Mouse (Mus musculus): ENCODE data around the gene Adgrd1. TPM values are rescaled to one million over a fixed set of nuclear protein-coding genes. Genes with fewer than 3 reads are reported as not detected.
A peak's percentile ranks its signal among the peaks of the same experiment; 100 is the strongest.

Adgrd1 gene
- polyA plus RNA-seq, 1 experiment: 2.2 TPM

DNA sequence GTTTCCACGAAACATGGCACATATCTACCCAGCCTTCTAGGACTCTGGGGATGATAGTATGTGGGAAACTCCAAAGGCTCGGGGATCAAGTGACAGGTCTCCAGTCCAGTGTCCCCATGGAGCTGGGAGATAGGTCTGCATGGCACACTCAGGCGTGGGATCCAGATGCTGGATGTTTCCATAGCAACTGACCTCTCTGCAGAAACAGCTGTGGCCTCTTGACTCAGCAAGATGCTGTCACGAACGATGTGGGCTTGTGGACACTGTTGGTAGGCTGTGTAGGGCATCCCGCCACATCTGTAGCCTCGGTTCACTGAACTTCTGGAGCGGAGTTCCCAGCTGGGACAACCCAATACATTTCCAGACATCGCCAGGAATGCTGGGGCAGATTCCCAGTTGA is 51.9 kb downstream of the Adgrd1 start:
- DNase-seq (ENCODE audit: extremely low spot score in 1 of 2, low spot score in 1 of 2): no peak

DNA sequence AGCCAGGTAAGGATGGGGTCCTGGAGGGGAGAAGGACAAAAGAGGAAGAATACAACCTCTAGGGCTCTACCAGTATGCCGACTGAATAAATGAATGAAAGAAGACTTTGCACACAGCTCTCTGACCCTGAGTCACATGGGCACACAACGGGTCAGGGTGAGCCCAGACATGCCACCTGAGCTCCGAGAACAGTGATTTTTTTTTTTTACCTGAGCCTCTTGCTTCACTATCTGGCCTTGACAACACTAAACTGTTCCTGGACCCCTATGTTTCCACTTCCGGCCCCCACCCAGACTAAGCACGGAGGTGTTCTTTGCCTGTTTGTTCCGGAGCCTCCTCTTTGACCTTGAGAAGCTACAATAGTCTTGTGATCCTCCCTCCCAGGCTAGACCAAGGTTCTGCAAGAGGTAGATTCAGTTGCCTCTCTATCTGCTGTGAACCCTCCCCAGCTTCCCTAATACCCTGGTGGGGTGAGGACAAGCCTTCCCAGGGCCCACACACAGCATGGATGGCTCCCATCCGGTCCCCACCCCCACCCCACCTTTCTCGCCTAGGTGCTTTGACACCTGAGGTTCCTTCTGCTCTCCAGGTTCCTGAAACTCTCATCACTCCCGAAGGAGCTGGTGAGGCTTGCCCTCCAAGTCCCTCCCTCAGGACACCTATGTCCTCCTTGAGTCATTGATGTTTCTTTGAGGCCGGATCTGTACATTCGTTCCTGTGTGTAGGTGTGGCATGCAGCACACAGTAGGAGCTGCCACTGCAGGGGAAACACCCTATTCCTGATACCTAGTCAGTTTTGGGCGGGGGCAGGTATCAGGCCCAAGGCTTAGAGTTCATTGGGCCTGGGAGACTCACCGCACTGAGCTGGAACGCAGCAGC is 58.7 kb downstream of the Adgrd1 start:
- no peak for DNase-seq (ENCODE audit: extremely low spot score in 1 of 2, low spot score in 1 of 2)

DNA sequence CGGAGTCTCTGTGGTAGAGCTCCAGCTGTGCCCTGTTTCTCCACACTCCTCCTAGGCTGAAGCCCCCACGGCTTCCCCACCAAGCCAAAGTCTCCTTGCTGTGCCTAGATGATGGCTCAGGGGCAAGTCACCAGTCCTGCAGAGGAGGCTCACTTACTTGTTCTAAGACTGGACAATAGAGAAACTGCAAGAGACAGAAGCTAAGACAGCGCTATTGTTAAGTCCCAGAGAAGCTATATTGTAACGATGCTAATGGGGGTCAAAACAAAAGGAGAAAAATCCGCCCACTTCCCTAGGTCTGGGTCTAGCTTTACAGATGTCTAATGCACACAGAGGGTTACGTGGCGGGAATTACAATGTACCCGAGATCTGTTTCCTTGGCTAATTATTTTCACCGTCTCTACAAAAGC is 59.4 kb downstream of the Adgrd1 start:
- no peak for DNase-seq (ENCODE audit: extremely low spot score in 1 of 2, low spot score in 1 of 2)

DNA sequence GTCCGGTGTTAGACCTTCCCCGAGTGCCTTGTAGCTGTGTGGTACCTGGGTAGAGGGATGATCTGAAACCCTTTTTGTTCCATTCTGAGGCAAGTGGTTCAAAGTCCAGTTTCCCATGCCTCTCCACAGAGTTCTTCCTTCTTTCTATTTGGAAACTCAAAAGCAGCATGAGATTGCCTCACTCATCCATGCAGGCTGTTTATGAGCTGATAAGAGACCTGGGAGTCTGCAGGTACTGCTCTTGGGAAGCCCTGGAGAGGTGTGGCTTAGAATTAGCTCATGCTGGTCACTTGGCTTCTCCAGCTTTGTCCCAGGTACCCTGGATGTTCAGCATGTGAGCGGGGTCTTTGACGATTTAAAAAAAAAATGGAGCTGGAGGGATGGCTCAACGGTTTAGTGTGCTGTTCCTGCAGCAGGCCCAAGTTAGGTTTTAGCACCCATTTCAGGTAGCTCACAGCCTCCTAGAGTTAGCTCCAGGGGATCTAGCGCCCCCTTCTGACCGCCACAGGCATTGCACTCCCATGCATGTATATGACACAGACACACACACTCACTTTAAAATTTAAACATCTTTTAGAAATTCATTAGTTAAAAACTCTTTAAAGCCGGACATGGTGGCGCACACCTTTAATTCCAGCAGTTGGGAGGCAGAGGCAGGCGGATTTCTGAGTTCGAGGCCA is 65.0 kb downstream of the Adgrd1 start:
- no peak for DNase-seq (ENCODE audit: extremely low spot score in 1 of 2, low spot score in 1 of 2)

DNA sequence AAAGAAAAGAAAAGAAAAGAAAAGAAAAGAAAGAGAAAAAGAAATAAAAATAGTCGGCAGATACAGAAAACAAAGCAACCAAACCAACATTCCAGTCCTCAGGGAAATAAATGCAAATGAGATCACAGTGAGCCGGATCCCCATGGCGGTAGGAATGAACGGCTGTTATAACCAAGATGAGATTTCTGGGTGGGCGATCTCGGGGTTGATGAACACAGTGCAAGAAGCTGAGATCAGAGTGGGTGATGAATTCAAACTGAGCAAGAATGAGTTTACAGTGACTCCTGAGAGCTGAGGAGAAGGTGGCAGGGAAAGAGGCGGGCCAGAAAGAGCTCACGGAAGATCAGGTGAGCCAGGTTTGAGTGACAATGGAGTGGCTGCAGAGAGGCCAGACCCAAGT is 66.9 kb downstream of the Adgrd1 start:
- DNase-seq (ENCODE audit: extremely low spot score in 1 of 2, low spot score in 1 of 2): peak in 1 of 2 experiments; percentile 39

DNA sequence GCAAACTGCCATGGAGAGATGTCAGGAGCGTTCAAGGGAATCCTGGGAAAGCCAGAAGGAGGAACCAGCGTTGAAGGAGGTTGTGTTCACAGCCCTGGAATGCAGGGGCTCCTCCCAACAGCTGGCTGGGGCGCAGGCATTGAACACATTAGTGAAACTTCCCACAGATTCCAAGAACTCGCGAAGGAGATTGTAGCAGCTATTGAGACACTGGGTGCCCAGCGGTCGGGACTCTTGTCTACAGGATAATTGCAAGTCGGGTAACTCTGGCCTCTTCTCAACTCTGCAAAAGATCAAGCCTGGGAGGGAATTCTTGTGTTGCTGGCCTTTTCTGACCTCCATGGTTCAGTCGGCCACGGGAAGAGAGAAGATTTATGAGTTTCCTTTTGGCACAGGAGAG is 67.5 kb downstream of the Adgrd1 start:
- no peak for DNase-seq (ENCODE audit: extremely low spot score in 1 of 2, low spot score in 1 of 2)

DNA sequence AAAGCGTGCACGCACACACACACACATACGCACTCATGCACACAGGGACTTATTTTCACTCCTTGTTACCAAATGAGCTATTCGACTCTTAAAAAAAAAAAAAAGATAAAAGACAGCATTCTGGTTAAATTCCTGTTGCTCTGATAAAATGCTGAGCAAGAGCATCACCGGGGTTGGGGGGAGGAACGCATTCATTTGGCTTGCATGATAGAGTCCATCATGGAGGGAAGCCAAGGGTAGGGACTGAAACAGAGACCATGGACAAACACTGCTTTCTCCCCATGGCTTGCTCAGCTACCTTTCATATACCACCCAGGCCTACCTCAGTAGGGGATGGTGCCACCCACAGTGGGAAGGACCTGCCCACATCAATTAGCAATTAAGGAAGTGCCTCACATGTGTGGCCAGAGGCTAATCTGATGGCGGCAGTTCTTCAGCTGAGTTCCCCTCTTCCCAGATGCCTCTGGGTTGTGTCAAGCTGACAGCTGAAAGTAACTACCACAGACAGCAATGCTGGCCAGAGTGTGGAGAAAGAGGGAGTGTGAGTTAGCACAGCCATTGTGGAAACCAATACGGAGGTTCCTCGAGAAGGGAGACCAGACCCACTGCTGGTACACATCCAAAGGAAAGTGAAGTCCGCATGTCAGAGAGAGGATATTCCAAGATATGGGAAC is 68.5 kb downstream of the Adgrd1 start:
- no peak for DNase-seq (ENCODE audit: extremely low spot score in 1 of 2, low spot score in 1 of 2)

DNA sequence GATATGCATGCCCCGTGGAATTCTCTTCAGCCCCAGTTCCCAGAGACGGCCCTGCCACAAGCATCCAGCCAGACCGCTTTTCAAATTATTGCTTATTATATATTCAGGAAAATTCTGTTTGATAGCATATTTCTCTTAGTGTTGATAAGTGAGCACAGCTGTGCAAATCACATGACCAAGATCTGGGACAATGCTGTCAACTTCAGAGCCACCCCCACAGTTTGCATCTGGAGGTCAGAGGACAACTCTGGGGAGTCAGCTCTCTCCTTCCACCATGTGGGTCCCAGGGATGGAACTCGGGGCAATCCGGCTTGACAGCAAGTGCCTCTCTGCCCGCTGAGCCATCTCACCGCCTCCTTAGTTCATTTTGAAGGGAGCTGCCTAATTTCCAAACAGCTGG is 69.0 kb downstream of the Adgrd1 start:
- DNase-seq (ENCODE audit: extremely low spot score in 1 of 2, low spot score in 1 of 2): no peak

DNA sequence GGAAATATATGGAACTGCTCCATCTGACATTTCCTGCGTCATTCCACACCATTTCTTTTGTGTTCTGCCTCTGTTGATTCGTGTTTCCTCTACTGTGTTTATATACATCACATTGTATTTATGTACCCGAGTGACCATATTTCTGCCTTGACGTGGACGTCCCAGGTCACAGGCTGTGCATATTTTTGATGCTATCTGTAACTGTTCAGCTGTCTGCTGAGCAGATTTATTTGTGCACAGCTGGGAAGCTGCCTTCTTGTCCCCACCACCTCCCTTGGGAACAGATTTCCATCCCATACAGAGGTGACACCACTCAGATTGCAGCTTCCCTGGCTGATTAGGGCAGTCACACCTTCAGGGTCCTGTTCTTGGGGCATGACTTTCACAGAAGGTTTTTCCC is 72.5 kb downstream of the Adgrd1 start:
- DNase-seq (ENCODE audit: extremely low spot score in 1 of 2, low spot score in 1 of 2): no peak

DNA sequence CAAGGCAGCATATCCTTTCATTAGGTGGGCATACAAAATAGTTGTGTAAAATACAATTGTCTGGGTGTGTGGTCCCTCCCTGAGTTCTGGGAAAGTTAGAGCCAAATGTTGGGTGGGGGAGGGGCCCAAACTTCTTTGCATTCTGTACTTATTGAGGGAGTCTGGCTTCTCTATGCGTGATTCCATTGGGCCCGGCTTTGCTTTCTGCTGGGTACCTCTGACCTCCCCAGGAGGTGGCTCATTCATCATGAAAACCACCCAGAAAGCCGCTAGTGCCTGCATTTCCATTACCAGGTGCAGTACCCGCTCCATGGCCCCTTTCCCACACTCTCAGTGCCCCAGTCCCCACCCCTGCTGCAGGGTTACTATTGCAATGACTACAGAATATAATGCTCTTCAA is 73.0 kb downstream of the Adgrd1 start:
- DNase-seq (ENCODE audit: extremely low spot score in 1 of 2, low spot score in 1 of 2): no peak

DNA sequence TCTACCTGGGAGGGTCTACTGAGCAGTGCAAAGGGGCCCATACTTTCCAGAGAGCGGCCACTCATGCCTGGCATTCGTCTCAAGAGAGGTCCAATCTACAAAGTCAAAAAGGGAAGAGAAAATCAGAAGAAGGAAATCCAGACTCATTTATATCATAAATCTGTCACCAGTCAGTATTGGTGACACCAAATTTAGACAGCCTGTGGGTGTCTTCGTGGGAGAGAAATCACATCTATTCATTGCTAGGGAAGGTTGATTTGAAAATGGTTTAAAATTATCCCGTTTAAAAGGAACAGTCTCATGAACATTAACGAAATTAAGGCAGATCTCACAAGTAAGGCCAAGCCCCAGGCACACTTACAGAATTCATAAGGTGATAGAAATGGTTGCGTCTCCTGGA is 76.0 kb downstream of the Adgrd1 start:
- DNase-seq (ENCODE audit: extremely low spot score in 1 of 2, low spot score in 1 of 2): peak in 1 of 2 experiments; percentile 51

DNA sequence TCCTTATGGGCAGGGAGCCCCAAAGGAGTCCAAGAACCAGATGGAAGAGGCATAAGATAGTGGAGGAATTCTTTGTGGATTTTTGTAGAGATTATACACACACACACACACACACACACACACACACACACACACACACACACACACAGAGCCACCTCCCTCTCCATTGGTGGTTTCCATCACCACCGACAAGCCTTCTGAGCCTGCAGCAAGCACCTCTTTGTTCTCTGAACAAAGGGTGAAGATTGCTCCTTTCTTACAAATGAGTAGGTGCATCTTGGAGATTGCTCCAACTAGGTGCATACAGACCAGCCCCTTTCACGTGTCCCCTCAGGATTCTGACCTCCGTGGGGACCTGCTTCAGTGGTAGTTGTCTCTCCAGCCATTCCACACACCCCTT is 79.4 kb downstream of the Adgrd1 start:
- DNase-seq (ENCODE audit: extremely low spot score in 1 of 2, low spot score in 1 of 2): no peak

DNA sequence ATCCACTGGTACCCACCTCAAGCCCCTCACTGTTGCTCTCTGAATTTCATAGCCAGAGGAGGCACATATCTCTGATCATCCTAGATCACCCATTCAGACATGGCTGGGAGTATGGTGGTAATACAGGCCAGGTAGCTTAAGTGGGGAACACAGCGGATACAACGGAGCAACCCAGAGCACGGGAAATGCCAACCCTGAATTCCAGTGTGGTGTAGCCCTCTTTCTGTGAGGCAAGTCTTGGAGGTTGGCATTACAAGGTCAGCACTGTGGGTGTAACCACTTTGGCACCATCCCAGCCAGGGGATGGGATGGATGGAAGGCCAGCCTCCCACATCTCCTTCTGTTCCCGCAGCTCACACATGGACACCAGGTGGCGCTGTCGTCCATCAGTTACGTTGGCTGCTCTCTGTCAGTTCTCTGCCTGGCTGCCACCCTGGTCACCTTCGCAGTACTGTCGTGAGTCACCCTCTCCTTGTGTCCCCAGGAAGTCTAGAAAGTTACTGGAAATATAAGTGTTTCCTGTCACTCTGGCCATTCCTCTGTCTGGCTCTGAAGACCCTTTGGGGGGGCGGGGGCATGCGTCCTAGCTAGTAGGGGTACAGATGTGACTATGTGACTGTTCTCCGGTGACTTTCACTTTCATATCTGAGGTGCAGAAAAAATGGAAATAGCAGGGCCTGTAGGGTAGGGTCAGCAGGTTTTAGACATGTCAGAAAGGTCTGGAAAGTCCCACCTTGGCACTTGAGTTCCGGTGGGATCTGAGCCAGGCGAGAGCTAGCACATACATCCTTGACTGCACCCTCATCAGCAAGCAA is 81.4 kb downstream of the Adgrd1 start:
- peak; percentile 56 to 94 for DNase-seq (ENCODE audit: extremely low spot score in 1 of 2, low spot score in 1 of 2)

DNA sequence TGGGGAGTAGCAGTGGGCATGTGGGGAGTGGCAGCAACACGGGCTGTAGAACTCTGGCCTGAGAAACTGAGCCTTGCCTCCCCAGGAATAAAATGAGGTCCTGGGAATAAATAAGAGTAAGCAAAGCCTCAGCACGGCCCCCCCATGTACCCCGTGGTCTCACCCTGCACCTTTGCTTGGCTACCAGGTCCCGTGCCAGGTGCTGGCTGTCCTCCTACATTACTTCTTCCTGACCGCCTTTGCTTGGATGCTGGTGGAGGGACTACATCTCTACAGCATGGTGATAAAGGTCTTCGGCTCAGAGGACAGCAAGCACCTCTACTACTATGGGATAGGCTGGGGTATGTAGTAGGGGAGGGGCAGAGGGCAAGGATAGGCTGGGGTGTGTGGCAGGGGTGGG is 82.8 kb downstream of the Adgrd1 start:
- no peak for DNase-seq (ENCODE audit: extremely low spot score in 1 of 2, low spot score in 1 of 2)

DNA sequence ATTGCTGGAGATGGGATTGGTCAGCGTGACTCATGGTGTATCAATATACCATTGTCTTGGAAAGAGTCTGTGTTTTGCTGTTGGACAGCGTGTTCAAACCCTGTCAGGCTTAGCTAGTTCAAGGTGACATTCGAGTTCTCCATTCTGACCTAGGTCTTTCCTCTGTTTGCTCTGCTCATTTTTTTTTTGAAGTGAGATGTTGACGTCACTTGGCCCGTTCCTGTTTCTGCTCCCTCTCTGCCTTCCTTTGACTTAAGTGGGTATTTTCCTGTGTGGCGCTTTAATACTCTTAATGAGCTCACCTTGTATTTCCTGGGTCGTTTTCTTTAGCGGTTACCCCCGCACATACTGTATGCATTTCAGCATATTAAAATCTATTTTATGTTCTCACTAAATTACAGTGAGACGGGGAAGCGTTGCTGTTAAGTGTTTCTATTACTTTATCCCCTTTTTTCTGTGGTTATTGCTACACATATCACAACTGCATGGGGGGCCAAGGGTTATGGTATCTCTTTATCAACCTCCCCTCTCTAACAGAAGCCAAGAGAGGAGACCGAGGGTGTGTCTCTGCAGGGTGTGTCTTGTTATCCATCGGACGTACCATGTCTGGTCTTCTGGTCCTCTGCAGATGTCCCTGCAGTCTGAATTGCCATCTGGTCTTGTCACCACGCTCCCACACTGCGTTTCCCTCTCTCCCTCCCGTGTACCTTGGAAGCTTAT is 83.6 kb downstream of the Adgrd1 start:
- no peak for DNase-seq (ENCODE audit: extremely low spot score in 1 of 2, low spot score in 1 of 2)

DNA sequence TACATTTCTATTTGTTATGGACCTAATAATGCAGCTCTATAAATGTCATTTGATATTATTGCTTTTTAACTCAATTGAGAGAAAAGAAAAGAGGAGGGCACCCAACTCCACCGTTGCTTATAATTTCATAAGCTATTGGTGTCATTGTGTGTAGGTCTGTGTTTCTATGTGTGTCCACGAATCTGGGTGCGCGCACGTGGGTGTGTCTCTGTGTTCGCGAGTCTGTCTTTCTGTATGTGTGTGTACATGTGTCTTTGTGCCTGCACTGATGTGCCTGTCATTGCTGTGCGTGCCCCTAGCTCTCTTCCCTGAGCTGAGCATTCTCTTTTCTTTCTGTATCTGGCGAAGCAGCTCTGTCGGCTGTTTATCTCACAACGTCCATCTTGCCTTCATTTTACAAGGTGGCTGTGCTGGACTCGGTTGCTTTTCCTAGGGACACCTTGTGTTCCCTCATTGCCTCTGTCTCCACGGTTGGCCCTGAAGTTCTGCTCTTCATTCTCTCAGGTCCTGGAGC is 84.2 kb downstream of the Adgrd1 start:
- no peak for DNase-seq (ENCODE audit: extremely low spot score in 1 of 2, low spot score in 1 of 2)

DNA sequence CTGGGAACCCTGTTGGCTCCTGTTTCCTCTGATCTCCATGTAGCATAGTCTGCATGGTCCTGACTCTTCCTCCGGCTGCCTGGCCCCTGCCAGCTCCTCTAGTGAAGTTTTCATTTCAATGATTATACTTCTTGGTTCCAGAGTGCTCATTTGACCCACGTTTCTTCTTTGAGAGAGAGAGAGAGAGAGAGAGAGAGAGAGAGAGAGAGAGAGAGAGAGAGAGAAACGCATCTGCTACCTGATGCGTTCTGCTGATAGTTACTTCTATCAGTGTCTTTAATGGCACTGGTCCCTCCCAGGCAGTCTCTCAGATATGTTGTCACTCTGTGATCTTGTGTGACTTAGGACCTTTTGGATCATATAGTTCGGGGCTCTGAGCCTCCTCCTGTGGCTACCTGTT is 84.9 kb downstream of the Adgrd1 start:
- DNase-seq (ENCODE audit: extremely low spot score in 1 of 2, low spot score in 1 of 2): no peak

DNA sequence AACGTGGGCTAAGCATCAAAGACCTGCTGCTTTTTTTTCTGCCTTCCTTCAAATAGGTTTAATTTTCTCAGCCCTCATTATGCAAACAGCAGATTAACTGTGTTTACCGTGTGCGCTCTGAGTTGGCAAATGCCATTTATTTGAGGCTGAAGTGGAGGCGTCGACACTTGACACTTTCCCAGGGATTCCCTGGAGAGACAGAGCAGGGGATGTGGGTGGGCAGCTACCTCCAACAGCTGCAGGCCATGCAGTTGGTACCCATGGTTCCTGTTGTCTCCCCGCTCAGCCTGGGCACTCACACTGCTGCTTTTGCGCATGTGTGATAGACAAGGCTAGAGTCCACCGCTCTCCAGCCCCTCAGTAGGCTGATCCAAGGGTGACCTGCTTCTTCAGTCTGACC is 86.0 kb downstream of the Adgrd1 start:
- DNase-seq (ENCODE audit: extremely low spot score in 1 of 2, low spot score in 1 of 2): peak in 1 of 2 experiments; percentile 63

DNA sequence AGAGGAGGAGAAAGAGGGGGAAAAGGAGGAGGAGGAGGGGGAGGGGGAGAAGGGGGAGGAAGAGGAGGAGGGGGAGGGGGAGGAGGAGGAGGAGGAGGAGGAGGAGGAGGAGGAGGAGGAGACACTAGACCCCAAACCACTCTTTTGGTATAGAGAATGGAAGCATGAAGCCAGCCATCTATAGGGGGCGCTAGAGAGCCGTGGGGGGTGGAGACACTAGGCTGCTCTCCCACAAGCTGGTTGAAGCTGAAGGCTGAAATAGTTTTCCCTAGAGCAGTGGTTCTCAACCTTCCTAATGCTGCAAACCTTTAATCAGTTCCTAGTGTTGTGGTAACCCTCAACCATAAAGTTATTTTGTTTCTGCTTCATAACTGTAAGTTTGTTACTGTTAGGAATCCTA is 89.7 kb downstream of the Adgrd1 start:
- peak in 1 of 2 experiments; percentile 68 for DNase-seq (ENCODE audit: extremely low spot score in 1 of 2, low spot score in 1 of 2)

DNA sequence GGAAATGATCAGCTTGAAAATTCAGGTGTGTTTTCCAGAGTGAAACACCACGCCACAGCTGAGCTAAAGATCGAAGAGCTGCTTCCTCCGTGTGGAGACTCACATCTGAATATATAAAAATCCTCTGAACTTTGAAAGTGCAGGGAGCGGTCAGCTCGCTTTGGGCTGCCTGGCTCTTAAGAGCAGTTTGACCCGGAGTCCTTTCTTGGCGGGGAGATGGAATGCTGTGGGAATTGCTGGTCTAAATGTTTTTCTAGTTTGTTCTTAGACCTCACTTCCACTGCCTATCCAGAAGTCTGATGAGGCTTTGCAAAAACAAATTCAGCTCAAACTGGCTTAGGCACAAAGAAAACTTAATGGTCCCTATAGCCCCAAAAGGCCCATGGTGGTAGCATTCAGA is 90.4 kb downstream of the Adgrd1 start:
- no peak for DNase-seq (ENCODE audit: extremely low spot score in 1 of 2, low spot score in 1 of 2)
